Mouse (Mus musculus): ENCODE measurements around the gene Apex1.
"Not testable (repeated sequence)": the region's sequence is repeated elsewhere in the genome, so short reads cannot be mapped to it uniquely, and the experiment has no call there.

The Apex1 gene

DNA sequence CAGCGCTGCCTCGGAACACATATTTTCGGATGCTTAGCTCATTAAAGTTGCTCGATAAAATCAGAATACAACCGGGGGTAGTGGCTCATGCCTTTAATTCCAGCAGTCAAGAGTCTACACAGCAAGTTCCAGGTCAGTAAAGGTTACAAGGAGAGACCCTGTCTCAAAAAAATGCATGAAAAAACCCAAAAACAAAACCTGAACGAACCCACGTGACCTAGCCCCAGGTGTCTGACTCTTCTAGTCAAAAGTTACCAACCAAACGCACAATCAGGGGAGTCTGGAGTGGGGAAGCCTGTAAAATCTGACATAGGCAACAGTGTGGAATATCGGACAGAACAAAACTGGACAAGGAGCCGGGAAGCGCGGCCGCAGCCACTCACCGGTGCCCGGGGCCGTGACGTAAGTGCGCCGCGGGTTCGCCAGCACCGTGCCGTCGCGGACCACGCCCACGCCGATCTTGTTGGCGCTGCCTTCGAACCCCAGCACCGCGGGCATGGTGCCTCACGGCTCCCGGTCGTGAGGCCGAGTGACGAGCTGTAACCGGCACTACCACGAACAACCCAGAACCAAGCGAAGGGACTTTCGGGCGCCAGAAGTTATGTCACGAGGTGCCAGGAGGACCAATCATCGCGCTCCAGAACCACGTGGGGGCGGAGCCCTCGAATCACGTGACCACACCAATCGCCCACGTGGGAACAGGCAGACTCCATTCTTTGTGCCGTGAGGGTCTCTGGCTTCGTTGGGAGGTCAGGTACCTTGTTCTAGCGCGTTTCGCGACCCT, at the start of gene Apex1, which contains the start of gene Osgep:
TSS of gene Apex1 (plus strand) at position 688 of the 784 bp plus-strand sequence.
TSS of gene Osgep (minus strand) at position 613 of the 784 bp plus-strand sequence.
- peak; percentile 98 for DNase-seq

DNA sequence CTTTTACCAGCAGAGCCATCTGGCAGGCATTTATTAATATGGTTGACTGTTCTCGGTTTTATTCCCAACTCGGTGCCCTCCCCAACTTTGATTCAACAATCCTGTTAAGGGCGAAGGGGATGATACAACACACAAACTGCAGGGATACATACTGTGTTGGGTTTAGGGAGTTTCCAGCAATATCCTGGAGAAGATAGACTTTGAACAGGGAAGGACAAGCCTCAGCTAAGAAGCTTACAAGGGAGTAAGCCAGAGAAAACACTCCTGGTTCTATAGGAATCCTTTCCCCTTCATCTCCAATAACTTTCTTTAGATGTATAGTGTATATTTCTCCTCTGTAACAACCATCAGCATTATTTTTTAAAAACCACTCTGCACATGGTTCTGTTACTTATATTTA, 49.6 kb upstream of the Apex1 start:
- DNase-seq, result no peak

DNA sequence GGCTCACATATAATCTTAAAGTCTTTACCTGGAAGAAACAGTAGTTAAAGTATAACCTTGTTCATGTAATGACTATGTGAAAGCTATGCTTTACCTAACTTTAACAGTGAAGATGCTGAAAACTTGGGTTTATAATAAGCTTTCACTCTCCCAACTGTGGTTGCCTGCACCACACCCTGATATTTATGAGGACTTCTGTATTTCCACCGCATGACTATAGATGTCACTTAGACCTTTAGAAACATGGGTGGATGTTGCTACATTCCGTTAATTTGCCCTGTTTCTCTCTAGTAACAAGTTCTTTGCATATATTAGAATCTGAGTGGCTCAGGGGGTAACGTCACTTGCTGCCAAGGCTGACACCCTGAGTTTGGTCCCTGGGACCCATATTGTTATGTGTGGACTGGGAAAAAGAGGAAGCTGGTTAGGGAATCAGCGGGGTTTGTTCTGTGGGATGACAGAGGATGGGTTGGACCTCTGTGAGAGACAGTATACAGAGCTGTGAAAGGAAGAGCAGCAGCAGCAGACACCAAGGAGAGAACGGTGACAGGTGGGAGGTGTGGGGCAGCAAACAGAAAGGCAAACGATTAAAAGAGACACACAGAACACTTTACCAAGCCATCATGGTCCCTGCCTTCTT, 49.1 kb upstream of the Apex1 start:
- DNase-seq, result no peak

DNA sequence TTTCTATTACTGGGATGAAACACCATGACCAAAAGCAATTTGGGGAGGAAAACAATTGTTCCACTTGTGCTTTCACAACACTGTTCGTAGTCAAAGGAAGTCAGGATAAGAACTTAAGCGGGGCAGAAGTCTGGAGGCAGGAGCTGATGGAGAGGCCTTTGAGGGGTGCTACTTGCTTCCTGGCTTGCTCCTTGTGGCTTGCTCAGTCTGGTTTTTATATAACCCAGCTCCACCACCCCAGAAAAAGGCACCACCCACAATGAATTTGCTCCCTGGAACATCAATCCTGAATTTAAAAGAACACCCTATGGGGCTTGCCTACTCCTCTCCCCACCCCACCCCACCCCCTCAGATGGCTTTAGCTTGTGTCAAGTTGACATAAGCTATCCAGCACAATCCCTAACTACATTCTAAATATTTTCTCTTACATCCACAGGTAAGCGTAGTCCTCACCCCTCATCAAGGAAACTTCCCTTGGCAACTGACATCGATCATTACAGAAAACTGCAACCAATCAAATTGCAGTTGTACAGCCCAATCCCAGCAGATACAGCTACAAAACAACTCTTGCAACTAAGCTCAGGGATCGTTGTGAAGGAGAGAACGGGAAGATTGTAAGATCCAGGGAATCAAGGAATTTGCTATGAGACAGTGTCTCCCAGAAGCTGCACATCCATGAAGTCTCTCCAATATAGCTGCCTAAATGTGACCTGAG, 48.4 kb upstream of the Apex1 start:
- DNase-seq, result no peak

DNA sequence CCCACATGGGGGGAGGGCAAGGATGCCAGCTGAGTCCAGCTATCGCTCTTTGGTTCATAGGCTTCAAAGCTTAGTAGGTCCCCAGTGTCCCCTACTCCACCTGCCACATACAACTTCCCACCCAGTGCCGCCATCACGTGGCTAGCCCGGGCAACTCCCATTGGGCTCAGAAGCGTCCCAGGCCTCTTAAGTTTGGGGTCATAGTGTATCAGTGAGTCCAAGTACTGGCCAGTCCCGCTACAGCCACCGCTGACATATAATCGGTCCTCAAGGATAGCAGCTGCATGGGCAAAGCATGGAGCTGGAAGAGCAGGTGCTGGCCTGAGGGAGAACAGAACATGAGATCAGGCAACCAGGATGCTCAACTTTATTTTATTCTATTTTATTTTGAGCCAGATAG, 33.1 kb upstream of the Apex1 start:
- no peak for DNase-seq

DNA sequence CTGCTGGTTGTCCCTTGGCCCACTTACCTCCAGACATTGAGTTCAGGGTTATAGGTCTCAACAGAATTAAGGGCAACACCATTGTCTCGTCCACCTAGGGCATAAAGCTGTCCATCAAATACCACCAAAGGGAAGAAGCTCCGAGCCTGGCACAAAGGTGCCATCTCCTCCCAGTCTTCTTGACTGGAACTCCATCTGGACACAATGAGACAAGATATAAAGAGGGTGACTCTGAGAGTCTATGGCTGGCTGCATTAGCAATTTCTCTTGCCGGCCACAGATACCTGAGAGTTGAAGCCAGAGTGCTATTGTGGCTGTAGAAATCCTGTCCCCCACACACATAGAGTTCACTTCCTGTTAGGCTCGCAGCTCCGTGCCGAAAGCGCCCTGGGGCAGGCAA, 32.7 kb upstream of the Apex1 start:
- DNase-seq, result no peak

DNA sequence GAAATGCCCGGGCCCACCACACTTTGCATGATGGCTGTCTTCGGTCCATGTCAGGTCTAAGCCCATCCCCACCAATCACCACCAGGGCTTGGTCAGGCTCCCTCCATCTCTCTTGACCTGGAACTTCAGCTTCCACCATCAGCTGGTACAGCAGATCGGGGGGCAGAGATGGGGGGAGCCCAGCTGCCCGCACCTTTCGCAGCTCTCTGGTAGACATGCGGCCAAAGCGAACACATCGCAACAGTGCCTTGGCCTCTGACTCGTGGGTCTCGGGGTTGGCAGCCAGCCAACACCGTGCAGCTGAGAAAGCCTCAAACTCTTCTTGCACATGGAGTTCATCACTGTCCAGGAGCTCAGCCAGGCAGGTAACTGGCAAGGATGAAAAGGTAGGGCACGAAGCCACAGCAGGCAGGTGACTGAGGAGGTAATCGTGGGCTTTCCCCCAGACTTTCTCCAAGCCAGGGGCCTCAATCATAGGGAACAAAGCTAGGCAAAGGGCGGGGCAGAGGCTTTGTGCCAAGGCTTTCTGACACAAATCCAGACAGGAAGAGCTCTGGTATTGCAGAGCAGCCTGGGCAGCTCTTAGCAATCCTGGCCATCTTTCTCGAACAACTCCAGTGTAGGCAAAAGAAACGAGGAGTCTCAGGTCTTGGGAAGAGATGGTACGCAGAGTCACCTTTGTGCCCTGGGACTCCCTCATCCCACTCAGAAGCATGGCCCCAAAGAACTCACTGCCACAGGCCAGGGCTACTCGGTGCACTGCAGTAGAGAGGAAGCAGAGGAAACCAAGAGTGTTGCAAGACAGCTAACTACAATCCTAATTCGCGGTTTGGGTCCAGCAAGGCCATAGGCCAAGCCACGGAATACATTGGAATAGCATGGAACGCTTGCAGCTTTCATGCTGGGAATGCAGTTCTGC, 32.0 kb upstream of the Apex1 start:
- peak; percentile 41 to 55 for DNase-seq

DNA sequence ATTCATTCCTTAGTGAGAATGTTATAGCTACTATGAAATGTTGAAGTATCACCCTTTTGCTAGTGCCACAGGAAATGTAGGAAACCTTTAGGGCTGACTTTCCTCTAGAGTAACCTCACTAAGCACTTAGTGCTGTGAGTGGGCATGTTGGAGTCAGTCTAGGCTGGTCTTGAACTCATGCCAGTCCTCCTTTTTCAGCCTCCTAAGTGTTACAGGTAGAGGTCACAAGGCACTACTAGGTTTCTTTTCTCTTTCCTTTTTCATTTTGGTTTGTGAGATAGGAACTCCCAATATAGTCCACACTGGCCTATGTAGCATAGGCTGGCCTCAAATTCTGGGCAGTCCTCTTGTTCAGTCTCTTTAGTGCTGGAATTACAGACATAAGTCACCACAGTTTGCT, 29.4 kb upstream of the Apex1 start:
- peak; percentile 16 to 29 for DNase-seq

DNA sequence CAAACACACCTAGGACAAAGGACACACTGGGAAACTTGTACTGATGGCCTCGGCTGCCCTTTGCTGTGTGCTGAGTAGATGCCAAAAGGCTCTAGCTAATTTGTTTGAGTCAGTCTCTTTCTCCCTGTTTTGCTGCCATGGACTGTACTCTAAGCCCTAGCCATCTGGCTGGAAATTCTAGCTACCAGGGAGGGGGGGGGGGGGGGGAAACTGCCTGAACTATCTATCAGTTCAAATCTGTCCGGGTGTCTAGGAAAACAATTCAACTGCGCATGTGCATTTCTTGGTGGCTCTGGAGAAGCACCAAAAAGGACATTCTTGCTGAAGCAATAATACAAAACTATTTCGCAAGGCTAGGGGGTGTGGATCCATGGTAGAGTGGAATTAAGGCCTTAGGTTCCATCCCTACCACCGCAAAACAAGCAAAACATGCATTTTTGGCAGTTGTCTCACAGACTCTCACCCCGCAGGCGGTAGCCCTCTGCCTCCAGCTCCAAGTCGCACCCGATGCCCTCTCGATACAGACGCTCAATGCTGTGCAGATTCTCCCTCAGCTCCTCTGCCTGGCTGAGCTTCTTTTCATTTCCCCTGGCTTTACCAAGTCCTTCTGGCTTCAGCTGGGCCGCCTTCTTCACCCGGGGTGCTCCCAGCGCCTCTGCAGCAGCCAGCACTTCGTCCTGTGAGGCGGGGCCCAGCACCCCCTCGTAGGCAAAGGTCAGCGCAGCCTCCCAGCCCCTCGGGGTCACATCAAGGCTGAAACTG, 28.6 kb upstream of the Apex1 start:
- DNase-seq, result peak; percentile 67 to 75

DNA sequence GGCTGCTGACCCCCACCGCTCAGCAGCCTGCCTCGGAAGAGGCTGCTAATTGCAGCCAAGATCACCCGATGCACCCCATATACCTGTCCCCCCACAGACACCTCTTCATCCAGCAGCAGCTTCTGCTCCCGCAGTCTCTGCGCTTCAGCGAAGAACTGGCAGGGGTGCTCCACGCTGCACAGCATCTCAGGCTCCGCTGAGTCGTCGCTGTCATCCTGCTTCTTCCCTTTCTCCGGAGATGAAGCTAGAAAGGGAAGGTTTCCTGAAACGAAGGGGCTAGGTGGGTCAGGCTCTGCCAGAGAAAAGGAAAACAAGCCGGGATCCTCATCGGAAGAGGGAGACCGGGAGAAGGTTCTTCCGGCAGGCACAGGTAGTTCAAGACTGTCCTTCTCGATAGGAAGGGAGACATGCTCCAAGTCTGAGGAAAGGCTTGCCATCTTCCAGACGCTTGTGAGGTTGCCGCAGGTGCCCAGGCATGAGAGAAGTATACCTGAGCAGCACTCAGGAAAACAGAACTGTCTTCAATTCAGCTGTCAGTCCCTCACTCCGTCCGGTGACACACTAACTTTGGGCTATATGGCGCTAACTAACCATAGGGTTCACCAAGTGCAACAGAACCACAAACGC, 27.9 kb upstream of the Apex1 start:
- DNase-seq, result peak; percentile 63 to 69

DNA sequence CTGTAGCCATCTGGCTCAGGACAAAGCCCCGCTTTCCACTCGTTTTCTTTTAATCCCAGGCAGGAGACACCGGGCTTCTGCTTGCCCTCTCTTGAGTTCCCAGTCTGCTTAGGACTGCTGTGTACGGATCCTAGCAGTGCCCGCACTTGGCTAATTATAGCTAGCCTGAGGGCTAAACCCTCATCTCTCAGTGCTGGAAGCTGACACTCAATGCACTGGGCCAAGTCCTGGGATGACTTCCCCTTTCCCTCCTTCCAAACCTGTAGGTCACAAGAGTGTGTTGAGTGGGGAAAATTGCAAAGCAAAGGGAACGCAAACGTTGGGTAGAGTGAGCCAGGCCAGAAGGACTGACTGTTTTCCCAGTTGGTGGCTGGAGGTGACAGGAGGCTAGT, 27.4 kb upstream of the Apex1 start, which contains the start of gene Klhl33:
TSS of gene Klhl33 (minus strand) at position 134 of the 392 bp plus-strand sequence.
- DNase-seq, result peak; percentile 31 to 43

DNA sequence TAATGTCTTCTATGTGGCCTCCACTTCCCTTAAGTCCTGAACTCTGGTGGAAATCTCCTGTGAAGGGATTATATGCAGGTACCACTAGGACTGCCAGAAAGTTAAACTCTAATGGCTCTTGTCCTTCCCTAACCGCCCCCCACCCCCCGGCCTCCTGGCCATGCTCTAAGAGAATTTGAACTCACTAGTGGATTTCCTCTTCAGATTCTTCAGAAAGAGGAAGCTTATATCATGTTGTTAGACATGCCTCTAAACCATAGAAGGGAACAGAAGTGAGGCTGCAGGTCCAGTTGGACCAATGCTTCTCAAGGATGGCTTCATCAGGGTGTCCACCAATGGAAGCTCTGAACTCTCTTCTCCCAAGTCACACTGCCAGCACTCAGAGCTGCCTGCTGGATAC, 26.8 kb upstream of the Apex1 start:
- not testable (repeated sequence) for DNase-seq

DNA sequence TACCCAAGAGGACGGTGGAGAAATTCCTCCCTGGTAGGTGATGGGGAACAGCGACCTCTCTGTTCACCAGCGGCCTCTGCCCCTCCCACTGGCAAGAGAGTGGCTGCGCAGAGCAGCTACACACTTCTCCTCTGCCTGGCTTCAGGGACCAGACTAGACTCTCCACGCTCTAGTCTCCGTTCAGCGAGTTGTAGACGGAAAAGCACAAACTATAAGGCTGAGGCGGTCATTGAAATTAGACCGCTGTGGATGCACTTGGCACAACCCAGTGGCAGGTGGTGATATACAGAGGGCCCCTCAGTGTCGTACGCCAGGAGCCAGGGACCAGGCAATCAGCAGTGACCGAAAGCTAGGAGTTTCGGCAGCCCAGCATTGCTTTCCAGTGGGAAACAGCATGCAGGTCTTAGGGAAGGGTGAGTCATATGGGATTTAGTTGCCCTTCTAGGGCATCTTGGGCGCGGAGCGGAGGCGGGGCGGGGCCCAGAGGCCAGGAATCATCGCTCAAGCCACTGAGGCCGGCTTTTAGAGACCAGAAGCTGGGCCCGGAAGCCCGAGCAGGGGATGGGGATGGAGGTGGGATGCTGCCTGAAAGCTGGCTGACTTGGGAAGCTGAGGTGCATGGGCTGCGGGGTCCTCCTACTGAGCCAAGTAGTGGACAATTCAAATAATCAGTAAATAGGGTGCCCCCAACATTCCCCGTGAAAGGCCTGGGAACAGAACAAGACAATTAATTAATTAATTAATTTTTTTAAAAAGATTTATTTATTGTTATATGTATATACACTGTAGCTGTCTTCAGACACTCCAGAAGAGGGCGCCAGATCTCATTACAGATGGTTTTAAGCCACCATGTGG, 20.6 kb upstream of the Apex1 start:
- peak; percentile 70 to 76 for DNase-seq

DNA sequence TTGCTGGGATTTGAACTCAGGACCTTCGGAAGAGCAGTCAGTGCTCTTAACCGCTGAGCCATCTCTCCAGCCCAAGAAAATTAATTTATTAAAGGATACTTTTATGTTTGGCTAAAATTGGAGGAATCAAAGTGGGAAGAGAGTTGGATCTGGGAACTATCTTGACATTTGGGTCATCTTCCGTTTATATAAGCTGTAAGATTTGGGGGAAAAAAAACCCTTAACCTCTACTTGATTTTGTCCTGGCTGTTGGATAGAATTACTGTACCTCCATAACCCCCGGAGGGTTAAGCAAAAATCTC, 20.0 kb upstream of the Apex1 start:
- no peak for DNase-seq

DNA sequence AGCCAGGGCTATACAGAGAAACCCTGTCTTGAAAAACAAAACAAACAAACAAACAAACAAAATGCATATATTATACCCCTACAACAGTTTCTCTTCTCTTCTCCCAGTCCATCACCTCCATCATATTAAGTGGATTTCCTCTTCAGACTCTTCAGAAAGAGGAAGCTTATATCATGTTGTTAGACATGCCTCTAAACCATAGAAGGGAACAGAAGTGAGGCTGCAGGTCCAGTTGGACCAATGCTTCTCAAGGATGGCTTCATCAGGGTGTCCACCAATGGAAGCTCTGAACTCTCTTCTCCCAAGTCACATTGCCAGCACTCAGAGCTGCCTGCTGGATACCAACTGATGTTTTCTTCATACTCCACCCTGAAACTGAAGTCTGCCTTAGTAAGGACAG, 19.4 kb upstream of the Apex1 start:
- DNase-seq, result not testable (repeated sequence)

DNA sequence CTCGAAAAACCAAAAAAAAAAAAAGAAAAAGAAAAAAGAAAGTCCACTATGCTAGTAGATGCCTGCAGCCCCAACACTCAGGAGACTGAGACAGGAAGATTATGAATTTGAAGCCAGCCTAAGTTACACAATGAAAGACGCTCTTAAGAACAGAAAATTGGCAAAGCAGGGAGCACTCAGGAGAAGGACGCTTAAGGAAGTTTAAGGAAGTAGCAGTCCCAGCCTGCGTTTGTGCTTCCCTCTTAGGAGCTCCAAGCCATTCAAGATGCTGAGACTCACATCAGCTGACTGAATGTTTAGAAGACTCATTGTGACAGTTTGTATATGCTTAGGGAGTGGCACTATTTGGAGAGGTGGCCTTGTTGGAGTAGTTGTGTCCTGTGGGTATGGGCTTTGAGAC, 16.6 kb upstream of the Apex1 start:
- no peak for DNase-seq

DNA sequence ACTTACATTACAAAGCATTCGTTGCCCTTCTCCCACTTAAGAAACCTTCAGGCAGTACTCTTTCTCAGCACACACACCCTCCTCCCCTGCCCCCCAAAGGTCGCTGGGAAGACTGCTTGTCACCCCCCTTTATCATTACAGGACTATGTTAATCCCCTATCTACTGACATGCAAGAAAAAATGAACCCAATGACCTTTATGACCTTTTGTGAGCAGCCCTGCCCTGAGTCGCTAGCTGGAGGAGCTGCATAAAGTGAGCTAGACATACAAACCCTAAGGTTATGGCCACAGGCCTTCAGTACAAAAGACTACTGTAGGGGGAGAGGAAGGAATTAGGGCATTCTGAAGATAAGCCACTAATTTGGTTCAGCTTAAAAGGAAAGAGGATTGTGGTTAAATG, 13.4 kb upstream of the Apex1 start:
- no peak for DNase-seq

DNA sequence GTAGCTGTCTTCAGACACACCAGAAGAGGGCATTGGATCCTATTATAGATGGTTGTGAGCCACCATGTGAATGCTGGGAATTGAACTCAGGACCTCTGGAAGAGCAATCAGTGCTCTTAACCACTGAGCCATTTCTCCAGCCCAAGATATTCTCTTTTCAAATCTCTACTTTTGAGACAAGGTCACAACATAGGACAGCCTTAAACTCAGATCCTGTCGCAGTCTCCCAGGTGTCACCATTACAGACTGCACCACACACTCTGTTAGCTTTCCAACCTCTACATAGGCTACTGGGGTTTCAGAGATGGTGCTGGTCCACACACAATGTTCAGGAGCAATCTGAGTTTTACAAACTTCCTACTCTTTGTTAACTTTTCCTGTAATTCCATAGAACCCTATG, 1.3 kb upstream of the Apex1 start:
- DNase-seq, result not testable (repeated sequence)

DNA sequence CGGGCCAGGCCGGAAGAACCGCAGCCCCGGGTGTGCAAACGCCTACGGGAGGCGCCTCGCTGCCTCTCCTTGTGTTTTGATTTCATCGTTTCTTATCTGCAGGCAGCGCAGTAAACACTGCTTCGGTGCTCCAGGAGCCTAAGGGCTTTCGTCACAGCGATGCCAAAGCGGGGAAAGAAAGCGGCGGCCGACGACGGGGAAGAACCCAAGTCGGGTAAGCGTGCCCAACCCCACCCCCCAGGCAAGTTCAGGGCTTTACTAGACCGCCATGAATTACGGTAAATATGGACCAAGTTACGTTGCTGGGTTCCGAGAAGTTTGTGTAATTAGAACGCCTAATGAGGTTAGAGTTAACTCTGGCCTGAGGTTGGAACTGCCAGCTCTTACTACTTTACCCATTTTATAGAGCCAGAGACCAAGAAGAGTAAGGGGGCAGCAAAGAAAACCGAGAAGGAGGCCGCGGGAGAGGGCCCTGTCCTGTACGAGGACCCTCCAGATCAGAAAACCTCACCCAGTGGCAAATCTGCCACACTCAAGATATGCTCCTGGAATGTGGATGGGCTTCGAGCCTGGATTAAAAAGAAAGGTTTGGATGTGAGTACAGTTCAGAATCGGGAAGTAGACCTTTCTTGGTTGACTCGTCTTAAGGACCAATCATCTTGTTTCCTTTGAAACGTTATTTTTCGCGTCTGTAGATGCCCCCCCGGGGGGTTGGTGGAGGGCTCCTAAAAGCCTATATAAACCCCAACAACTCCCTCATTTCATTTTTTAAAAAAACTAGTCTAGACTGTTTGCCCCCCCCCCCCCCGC, 548 bp downstream of the Apex1 start:
- peak in 1 of 2 experiments; percentile 33 for DNase-seq

DNA sequence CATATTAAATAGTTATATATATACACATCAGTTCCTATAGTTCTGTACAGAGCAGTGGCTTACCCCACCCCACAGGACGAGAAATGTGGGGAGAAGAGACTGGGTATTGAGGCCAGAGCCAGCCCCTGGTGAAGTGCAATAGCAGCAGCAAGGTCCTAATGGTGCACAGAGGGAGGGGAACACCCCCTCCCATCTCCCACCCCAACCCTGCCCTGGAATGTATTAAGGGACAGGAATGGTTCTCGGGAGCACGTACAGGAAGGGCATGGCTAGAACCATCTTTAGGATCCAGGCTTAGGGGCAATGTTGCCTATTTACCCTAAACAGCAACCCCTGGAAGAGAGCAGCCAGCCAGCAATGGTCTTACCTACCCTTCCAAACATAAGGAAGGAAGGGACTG, 2.6 kb downstream of the Apex1 start:
- DNase-seq, result no peak
